Mouse (Mus musculus): ENCODE measurements around the gene Fam173a.
"Not testable (repeated sequence)": the region's sequence is repeated elsewhere in the genome, so short reads cannot be mapped to it uniquely, and the experiment has no call there.

The Fam173a gene

DNA sequence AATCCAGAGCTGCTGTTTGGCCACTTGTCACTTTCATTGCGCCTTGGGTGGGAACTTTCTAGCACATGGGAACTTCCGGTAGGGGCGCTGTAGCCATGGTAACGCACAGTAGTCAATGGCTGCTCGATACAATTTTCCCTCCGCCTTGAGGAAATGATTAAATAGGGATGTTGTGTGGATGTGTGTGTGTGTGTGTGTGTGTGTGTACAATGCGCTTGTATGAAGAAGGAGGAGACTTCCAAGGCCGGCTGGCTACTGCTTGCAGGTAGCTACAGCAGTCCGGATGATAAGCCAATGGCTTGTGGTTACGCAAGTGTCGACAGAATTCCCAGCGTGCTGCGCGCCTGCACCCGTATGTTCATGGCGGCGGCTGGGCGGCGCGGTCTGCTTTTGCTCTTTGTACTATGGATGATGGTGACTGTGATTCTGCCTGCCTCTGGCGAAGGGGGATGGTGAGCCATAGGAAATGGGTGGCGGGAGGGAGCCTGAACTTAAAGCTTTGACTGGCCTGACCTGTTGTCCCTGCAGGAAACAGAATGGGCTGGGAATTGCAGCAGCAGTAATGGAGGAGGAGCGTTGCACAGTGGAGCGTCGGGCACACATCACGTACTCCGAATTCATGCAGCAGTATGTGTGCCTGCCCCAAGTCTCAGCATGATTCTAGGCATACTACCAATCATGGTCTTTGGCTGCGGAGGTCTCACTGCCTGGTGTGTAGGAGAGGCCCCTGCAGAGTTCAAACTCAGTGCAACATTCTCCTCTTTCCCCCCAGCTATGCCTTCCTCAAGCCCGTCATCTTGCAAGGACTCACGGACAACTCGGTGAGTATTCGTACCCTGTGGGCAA lies 36.2 kb upstream of the Fam173a start, which contains the start of gene Jmjd8:
Gene Jmjd8 (plus strand): TSS at position 156 of the 846 bp plus-strand sequence.
- DNase-seq (ENCODE audit: inconsistent age in 2 of 2, low spot score in 1 of 2) = peak; percentile 82 to 95

DNA sequence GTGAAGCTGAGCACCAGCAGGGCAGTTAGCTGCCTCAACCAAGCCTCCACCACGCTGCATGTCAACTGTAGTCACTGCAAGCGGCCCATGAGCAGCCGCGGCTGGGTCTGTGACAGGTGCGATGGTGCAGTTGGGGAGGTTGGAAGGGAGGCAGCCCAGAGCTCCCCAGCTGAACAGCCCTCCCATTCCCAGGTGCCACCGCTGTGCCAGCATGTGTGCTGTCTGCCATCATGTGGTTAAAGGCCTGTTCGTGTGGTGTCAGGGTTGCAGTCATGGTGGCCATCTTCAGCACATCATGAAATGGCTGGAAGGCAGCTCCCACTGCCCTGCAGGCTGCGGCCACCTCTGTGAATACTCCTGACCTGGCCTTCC lies 35.5 kb upstream of the Fam173a start:
- DNase-seq (ENCODE audit: inconsistent age in 2 of 2, low spot score in 1 of 2) = peak in 1 of 2 experiments; percentile 45

DNA sequence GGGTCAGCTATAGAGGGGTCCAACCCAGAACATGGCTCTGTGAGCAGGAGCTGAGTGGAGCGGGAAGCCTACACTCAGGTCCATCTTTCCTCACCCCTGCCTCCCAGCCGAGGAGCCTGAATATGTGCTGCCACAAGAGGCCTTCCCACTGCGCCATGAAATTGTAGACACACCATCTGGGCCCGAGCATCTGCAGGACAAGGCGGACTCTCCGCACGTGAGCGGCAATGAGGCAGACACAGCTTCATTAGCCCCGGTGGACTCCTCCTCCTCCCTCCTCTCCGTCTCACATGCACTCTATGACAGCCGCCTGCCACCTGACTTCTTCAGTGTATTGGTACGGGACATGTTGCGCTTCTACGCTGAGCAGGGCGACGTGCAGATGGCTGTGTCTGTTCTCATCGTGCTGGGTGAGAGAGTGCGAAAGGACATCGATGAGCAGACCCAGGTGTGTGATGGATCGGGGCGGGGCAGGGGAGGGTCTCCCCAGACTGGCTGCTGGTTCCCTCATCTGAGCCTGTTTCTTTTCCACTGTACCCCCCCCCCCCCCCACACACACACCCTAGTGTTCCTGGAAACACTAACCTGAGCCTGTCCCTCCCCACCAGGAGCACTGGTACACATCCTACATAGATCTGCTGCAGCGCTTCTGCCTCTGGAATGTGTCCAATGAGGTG lies 35.0 kb upstream of the Fam173a start:
- DNase-seq (ENCODE audit: inconsistent age in 2 of 2, low spot score in 1 of 2) = peak in 1 of 2 experiments; percentile 25

DNA sequence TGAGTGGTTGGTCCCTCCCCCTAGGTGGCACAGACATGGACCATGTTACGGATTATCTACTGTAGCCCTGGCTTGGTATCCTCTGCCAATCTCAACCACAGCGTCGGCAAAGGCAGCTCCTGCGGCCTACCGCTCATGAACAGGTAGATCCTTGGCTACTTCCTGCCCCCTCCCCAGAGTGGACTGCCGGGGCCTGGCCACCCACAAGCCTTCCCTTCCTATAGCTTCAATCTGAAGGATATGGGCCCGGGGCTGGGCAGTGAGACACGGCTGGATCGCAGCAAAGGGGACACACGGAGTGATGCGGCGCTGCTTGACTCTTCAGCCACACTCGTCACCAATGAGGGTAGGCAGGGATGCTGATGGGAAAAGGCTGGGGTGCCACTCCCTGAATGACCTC lies 34.3 kb upstream of the Fam173a start:
- peak; percentile 21 to 33 for DNase-seq (ENCODE audit: inconsistent age in 2 of 2, low spot score in 1 of 2)

DNA sequence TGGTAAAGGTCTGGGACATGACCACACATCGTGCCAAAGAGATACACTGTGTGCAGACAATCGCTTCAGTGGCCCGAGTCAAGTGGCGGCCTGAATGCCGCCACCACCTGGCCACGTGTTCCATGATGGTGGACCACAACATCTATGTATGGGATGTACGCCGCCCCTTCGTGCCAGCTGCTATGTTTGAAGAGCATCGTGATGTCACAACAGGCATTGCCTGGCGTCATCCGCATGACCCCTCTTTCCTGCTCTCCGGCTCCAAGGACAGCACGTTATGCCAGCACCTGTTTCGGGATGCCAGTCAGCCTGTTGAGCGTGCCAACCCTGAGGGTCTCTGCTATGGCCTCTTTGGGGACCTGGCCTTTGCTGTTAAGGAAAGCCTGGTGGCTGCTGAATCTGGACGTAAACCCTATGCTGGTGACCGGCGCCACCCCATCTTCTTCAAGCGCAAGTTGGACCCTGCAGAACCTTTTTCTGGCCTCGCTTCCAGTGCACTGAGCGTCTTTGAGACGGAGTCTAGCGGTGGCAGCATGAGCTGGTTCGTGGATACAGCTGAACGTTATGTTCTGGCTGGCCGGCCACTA lies 33.4 kb upstream of the Fam173a start:
- DNase-seq (ENCODE audit: inconsistent age in 2 of 2, low spot score in 1 of 2) = peak in 1 of 2 experiments; percentile 18

DNA sequence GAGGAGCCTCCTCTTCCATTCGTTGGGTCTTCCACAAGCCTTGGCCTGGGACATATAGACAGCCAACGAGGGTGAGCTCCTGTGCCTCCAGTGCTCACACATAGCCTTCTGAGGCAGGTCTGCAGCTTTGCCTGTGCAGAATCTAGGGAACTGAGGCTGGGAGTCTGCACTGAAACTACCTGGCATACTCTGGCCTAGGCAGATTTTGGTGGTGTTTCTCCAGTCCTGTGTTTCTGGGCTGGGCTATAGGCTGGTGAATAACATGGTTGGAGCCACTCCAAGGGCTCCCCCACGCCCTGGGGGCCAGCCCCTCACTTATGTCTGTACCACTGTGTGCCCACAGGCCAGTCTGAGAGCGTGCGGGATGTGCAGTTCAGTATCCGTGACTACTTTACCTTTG lies 32.6 kb upstream of the Fam173a start:
- no peak for DNase-seq (ENCODE audit: inconsistent age in 2 of 2, low spot score in 1 of 2)

DNA sequence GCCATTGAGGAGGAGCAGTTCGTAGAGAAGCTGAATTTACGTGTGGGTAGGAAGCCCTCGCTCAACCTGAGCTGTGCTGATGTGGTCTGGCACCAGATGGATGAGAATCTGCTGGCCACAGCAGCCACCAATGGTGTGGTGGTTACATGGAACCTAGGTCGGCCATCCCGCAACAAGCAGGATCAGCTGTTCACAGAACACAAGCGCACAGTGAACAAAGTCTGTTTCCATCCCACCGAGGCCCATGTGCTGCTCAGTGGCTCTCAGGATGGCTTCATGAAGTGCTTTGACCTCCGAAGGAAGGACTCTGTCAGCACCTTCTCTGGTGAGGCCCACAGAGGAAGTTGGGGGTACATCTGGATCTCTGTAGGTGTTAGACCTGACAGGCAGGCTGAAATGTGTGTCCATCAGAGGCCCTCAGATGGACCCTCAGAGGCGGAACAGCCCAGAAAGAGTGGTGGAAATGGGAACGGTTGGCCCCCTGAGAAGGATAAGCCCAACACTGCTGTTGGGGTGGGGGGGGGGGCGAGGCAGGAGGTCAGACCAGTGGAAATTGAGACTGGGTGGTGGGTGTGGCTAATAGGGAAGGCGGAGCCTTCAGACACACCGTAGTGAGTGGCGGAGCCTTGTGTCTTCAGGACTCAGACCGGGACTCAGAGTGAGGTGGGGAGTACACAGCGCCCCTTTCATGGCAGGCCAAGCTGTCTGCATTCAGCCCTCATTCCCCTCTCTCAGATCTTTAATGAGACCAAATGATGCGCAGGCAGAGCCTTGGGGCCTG lies 31.9 kb upstream of the Fam173a start:
- DNase-seq (ENCODE audit: inconsistent age in 2 of 2, low spot score in 1 of 2) = no peak

DNA sequence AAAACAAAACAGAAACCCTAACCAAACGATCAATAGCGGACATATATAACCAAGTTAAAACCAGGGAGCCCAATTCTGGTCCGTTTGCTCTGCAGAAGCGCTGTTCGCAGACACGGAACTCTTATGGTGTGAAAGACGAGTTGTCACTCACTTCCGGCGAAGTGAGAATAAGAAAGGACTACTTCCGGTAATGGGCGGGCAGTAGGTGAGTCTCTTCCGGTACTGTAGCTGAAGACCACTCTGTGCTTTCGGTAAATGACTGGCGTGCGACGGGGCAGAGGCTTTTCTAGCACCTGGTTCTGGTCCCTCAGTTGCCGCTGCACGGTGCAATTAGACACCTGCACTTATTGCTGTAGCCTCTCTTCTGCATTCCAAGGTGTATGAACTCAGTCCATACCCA lies 30.8 kb upstream of the Fam173a start, which contains the start of gene Wdr24:
Gene Wdr24 (plus strand): TSS at position 176 of the 400 bp plus-strand sequence.
- DNase-seq (ENCODE audit: inconsistent age in 2 of 2, low spot score in 1 of 2) = peak; percentile 82 to 94

DNA sequence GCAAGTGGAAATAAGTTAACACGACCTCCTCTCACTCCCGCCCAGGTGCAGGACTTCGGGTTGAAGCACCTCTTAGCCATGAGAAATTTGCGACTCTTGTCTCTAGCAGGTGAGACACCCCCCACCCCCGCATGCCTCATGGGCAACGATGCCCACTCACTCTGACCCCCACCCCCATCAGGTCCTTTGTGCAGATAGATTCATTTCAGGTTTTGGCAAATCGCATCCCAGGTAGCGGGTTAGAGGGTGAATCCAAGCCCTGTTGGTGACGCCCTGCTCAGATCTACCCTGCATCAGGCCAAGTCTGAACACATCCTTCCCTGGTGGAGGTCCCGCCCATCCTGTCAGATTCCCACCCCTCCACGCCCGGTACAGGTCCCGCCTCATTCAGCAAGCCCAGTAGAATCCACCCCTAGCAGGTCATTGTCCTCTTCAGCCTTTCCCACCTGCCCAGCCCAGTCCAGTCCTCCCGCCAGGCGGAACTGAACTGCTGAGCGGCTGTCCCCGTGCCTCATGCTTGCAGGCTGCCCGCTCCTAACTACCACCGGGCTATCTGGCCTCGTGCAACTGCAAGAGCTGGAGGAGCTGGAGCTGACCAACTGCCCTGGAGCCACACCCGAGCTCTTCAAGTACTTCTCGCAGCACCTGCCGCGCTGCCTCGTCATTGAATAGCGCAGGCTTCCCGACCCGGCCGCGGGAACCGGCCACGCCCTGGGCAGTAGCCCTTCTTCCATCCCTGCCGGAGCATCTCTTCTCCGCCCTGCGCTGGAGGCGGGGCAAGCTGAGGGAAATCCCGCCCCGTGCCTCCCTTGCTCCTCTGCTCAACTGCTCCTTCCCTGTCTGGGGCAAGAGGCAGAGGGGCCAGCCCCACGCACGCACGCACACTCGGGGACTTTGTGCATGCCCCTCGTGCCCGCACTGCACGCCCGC lies 26.4 kb upstream of the Fam173a start:
- DNase-seq (ENCODE audit: inconsistent age in 2 of 2, low spot score in 1 of 2) = no peak

DNA sequence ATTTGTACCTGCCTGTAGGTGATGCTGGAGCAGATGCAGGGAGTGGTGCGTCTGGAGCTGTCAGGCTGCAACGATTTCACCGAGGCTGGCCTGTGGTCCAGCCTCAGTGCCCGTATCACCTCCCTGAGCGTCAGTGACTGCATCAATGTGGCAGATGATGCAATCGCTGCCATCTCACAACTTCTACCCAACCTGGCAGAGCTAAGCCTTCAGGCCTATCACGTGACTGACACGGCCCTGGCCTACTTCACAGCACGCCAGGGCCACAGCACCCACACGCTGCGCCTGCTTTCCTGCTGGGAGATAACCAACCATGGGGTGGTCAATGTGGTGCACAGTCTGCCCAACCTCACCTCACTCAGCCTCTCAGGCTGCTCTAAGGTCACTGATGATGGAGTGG lies 25.0 kb upstream of the Fam173a start:
- peak; percentile 53 to 85 for DNase-seq (ENCODE audit: inconsistent age in 2 of 2, low spot score in 1 of 2)

DNA sequence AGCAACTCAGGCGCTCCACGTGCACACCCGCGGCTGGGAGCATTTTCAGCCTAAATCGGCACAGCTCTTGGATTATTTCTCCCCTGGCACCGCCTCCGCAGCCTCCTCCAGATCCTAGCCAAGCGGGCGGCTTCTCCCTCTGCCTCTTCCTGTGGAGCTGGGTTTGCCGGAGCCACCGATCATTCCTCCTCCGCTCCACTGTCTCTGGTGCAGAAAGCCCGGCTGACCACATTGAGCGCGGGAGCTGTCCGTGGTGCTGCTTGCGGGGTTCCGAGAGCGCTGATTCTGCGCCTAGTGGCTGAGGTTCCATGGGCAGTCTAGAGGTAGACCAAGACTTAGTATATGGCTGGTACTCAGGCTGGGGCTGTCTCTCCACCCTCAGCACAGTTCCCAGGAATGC lies 20.8 kb upstream of the Fam173a start:
- peak; percentile 84 to 94 for DNase-seq (ENCODE audit: inconsistent age in 2 of 2, low spot score in 1 of 2)

DNA sequence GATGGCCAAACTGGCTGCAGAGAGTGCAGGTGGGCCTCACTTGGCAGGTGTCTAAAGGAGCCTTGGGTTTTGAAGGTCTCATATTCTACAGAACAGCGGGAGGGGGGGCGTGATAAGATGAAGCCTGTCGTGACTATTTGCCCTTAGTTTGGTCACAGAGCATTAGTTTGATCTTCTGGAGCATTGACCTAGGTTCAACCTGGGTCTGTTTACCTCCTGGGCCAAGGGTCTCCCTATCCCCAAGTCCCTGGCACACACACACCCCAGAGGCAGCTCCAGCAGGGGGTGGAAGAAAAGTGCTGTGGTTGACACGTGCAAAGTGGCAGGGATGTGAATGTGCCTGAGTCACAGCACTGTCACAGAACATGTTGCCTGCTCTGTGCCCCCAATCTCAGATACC lies 18.2 kb upstream of the Fam173a start:
- no peak for DNase-seq (ENCODE audit: inconsistent age in 2 of 2, low spot score in 1 of 2)

DNA sequence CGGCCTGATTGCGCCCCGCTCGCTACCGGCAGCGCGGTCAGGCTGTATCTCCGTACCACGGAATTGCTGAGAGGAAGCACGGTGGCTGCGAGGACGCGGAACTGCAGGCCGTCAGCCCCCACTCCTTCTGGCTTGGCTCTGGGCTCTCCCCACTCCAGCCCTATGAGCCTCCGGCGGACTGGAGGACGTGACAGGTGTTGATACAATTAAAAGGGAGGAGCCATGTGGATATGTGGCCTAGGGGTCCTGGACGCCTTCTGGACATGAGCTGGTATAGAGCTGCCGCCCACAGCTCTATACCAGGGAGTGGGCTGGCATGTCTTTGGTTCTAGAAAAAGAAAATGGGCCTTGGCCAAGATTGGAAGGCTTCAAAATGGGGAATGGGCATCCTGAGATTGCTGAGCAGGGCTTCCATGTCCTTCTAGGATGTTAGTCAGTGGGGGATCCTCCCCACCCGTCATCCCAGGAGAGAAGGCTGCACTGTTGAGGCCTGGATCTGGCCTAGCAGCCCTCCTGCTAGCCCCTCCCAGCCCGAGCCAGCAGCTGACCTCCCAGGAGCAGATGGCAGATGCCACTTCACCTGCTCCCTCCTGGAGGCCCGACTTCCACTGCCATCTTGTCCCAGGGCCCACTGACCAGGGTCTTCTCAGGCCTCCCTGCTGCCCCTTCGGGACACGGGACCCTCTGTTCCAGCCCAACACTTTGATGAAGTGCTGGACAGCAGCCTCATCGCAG lies 17.1 kb upstream of the Fam173a start:
- DNase-seq (ENCODE audit: inconsistent age in 2 of 2, low spot score in 1 of 2) = peak; percentile 44 to 64

DNA sequence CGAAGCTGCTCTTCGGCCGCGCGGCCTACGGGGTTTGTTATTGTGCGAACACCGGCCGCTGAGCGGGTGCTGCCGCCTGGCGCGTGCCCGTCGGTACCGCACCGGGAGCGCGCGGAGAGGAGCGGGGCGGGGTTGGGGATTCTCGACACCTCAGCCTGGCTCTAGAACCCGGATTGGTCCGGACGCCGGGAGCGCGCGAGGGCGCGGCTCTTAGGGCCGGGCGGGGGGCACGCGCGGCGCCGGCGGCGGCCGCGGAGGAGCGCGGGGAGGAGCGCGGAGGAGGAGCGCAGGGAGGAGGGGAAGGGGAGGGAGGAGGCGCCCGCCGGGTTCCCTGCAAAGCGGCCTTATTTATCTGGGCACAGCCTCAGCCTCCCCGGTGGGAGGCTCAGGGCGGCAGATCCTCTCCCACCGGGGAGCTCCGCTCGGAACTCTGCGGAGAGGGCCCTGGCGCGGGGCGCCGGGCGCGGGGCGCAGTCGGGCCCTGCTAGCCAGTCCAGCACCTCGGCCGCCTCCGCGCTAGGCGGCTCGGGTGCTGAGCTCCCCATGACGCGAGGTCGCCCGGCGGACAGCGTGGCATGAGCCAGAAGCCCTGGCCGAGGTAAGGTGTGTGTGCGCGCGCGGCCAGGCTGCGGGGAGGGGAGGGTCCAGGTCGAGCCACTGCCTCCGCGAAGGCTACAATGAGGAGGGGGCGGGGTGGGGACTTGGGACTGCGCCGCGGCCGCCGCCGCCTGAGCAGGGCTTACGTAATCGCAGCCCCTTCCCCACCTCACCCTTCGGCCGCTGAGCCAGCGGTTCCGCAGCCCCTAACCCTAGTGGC lies 16.3 kb upstream of the Fam173a start, which contains the start of gene Fbxl16:
Gene Fbxl16 (plus strand): TSS at position 297 of the 817 bp plus-strand sequence.
- DNase-seq (ENCODE audit: inconsistent age in 2 of 2, low spot score in 1 of 2) = peak; percentile 93 to 95

DNA sequence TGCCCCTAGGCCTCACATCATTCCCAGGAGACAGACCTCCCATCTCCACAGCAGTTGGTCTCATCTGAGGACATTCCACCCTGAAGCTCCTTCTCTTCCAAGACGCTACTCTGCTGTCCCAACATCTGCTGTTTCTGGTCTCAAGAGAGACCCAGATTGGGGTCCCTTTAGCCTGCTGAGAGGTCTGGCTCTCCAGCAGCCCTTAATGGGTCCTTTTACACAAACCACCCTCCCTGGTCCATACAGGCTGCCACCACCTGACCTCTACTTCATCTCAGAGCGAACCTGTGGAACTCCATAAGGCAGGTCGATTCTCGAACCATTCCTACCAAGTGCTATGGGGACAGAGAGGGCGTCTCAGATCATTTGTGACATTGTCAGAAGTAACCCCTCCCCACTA lies 15.3 kb upstream of the Fam173a start:
- no peak for DNase-seq (ENCODE audit: inconsistent age in 2 of 2, low spot score in 1 of 2)

DNA sequence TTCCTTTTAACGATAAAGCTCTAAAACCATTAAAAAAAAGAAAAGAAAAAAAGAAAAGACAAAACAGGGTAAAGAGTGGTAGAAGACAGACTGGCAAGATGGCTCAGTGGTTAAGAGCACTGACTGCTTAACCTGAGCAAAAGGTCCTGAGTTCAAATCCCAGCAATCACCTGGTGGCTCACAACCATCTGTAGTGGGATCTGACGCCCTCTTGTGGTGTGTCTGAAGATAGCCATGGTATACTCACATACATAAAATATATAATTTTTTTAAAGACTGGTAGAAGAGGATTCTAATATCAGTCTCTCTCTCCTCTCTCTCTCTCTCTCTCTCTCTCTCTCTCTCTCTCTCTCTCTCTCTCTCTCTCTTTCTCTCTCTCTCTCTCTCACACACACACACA lies 14.8 kb upstream of the Fam173a start:
- not testable (repeated sequence) for DNase-seq (ENCODE audit: inconsistent age in 2 of 2, low spot score in 1 of 2)

DNA sequence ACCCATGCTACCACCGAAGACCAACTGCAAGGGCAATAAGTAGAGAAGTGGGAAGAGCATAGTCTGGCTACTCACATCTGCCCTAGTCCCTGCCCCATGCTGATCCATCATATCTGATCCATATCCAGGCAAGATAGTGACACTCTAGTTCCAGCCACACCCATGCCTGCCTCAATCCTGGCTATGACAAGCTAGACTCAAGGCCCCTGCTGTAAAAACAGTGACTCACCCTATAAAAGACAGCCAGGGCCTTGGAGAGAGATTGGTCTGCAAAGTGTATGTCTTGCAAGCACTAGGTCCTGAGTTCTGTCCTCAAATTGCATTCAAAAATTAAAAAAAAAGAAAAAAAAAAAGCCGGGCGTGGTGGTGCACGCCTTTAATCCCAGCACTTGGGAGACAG lies 13.8 kb upstream of the Fam173a start:
- peak; percentile 69 to 86 for DNase-seq (ENCODE audit: inconsistent age in 2 of 2, low spot score in 1 of 2)

DNA sequence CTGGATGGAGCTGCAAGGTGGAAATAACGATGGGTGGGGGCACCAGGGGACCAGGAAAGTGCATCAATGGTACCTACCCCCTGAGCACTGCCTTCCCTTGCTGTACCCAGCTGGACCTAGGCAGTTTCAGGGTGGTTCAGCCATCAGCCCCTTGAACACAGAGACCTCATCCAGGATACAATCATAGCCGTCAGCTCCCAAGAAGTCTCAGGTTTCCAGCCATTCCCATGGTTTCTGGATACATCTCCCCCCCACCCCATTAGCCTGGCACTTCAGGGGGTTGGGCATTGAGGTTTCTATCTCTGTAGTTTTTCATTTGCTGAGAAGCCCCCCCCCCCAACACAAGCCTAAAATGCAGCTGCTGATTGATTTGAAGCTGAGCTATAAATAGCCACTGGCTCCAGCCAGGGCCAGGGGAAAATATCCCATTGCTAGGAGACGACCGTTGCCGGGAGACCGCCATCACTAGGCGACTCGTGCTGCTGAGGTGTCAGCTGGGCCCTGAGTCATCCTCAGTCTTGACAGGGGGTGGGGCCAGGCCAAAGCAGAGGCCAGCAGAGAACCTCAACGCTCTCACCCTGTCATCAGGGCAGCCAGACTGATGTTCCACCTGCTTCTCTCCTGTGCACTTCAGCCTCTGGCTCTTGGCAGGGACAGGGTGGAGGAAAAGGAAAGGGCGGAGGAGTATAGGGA lies 10.3 kb upstream of the Fam173a start:
- DNase-seq (ENCODE audit: inconsistent age in 2 of 2, low spot score in 1 of 2) = peak; percentile 87 to 93

Measured in adrenal gland, adult (tissue).